In genomic region chr12:8379795-8380521, GRCm38 (mm10) we compare ENCODE assay signal across 8 mouse cellular contexts.
A peak's percentile ranks its signal among the peaks of the same experiment; 100 is the strongest.
DNase-seq lines count a peak whose midpoint lies in the region; ATAC-seq lines count a peak whose summit lies in the region.

No protein-coding gene starts in this region.

- WGBS in hindbrain, embryonic 14.5 days: 70% methylated on average over 8 of the region's 8 CpGs

- H3K9me3 ChIP-seq in hindbrain, embryonic 14.5 days (ENCODE audit: control insufficient read depth, low read length): no peaks in the 10 kb centered on the region

- H3K4me3 ChIP-seq in hindbrain, embryonic 14.5 days (replicated peaks; ENCODE audit: low read length): no peak overlapping the region

- no peaks in the 10 kb centered on the region for H3K4me1 ChIP-seq in hindbrain, embryonic 14.5 days (replicated peaks; ENCODE audit: control insufficient read depth, insufficient read depth, low read length)

- H3K4me2 ChIP-seq in hindbrain, embryonic 14.5 days (replicated peaks): no peak overlapping the region

- peak; percentile 33 for DNase-seq in layer of hippocampus, adult 9-11 months
- DNase-seq in layer of hippocampus, postnatal 25 days (ENCODE audit: extremely low spot score in 1 of 2, low spot score in 1 of 2): no peak
- peak; percentile 79 for DNase-seq in gastrocnemius, postnatal 25 days
- peak; percentile 93 for DNase-seq in kidney, adult 18-20 months
- peak; percentile 91 for DNase-seq in lung, postnatal 25 days (ENCODE audit: low spot score)
- DNase-seq in spleen, postnatal 4 days (ENCODE audit: low spot score in 2 of 2): no peak
- no peak for DNase-seq in cerebellum, postnatal 14 days
- DNase-seq in hindbrain, embryonic 14.5 days (ENCODE audit: low spot score): no peak

- no peak overlapping the region for H3K9ac ChIP-seq in hindbrain, embryonic 14.5 days

- no peak overlapping the region for H3K27ac ChIP-seq in hindbrain, embryonic 14.5 days

- ATAC-seq in hindbrain, embryonic 14.5 days (ENCODE audit: low FRiP score): no peak

- H3K27me3 ChIP-seq in hindbrain, embryonic 14.5 days (ENCODE audit: control insufficient read depth, insufficient read depth, low read length): no peaks in the 10 kb centered on the region

- H3K36me3 ChIP-seq in hindbrain, embryonic 14.5 days (replicated peaks; ENCODE audit: control insufficient read depth, insufficient read depth): no peaks in the 10 kb centered on the region

Comparison
In these comparisons a context has a peak if more than half of its experiments do, and no peak if none do; other contexts are left out.
1. DNase-seq: peak in layer of hippocampus, adult 9-11 months (single experiment), gastrocnemius, postnatal 25 days (single experiment), kidney, adult 18-20 months (single experiment) and lung, postnatal 25 days (single experiment); none in layer of hippocampus, postnatal 25 days (0 of 2), spleen, postnatal 4 days (0 of 2), cerebellum, postnatal 14 days (0 of 2) and hindbrain, embryonic 14.5 days (single experiment).